Mouse (Mus musculus) gastrocnemius, postnatal 36 days (tissue): ENCODE results near the gene Camta1. TPM values are rescaled to one million over a fixed set of nuclear protein-coding genes. Genes with fewer than 3 reads are reported as not detected.

Source experiments
- DNase-seq, 2 experiments: peaks; one replicate each; pipeline ENCODE4 v3.0.0; 2022
- intact Hi-C: fragments of 180-260 bp; cut with DNase I; formaldehyde crosslinking; loops from one replicate; pipeline ENCODE4 v1.15.1; 2025
- total RNA-seq, 2 experiments: library from RNA; stranded (reverse); gene quantifications; 2 replicates each; pipeline ENCODE4 v1.2.3; 2021

Camta1 gene
- total RNA-seq, 2 experiments from 2014 or later = 93.4 to 109 TPM

- intact Hi-C loops = no loop called here
- DNase-seq = no peak
Observed at GRCm38 (mm10) chr4:151310056-151310685, 551.5 kb downstream of the Camta1 start.

GRCm38 (mm10) chr4:151306890-151307289, 554.8 kb downstream of the Camta1 start:
- no peak for DNase-seq
- intact Hi-C loops = no loop called here

- DNase-seq = no peak
- intact Hi-C loops = no loop called here
Observed at GRCm38 (mm10) chr4:151306311-151306765, 555.3 kb downstream of the Camta1 start.

GRCm38 (mm10) chr4:151305761-151306160, 555.9 kb downstream of the Camta1 start:
- intact Hi-C loops = no loop called here
- no peak for DNase-seq

DNA sequence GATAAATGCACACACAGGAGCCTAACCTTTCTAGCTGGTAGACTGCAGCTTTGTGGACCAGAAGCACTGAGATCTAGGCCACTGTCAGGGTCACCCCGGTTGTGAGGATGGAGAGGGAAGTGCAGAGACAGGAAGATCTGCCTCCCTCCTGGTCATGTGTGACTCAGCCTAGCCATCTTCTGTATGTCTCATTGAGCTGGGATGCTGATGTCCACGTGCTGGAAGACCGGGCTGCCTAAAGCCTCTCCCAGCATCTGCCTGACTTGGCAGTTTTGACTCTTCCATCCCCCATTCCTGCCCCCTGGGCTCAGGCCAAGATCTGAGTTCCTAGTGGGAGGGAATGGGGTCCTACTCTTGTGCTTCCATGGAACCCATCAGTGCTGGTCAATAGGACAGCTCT, 557.7 kb downstream of the Camta1 start:
- intact Hi-C loops = no loop called here
- no peak for DNase-seq

- DNase-seq = no peak
- intact Hi-C loops = no loop called here
Observed at GRCm38 (mm10) chr4:151303436-151303835, 558.2 kb downstream of the Camta1 start.

GRCm38 (mm10) chr4:151302195-151303126, 559.2 kb downstream of the Camta1 start:
- DNase-seq = no peak
- intact Hi-C loops = no loop called here

GRCm38 (mm10) chr4:151301337-151301736, 560.3 kb downstream of the Camta1 start:
- DNase-seq = no peak
- intact Hi-C loops = no loop called here

- DNase-seq = no peak
- intact Hi-C loops = no loop called here
Observed at GRCm38 (mm10) chr4:151300706-151301105, 561.0 kb downstream of the Camta1 start.

- DNase-seq = no peak
- intact Hi-C loops = no loop called here
Observed at GRCm38 (mm10) chr4:151295515-151296203, 566.0 kb downstream of the Camta1 start.

DNA sequence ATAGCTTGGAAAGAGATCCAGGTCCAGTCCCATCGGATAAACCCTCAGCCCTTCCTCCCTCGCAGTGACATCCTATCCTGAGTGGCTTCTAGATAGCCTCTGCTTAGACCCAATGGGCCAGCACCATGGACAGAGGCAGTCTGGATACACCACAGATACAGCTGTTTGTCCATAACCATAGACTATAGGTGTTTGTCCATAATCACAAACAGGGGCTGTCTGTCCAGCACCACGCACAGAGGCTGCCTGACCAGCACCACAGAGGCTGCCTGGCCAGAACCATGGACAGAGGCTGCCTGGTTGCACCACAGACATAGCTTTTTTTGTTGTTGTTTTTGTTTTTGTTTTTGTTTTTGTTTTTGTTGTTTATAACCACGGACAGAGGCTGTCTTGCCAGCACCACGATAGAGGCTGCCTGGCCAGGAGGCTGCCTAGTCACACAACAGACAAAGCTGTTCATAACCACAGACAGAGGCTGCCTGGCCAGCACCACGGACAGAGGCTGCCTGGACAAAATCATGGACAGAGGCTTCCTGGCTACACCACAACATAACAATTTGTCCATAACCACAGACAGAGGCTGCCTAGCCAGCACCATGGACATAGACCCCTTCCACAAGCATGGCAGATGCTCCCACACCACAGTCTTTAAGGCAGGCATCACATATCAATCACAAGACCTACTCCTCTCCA, 572.6 kb downstream of the Camta1 start:
- no peak for DNase-seq
- intact Hi-C loops = no loop called here

DNA sequence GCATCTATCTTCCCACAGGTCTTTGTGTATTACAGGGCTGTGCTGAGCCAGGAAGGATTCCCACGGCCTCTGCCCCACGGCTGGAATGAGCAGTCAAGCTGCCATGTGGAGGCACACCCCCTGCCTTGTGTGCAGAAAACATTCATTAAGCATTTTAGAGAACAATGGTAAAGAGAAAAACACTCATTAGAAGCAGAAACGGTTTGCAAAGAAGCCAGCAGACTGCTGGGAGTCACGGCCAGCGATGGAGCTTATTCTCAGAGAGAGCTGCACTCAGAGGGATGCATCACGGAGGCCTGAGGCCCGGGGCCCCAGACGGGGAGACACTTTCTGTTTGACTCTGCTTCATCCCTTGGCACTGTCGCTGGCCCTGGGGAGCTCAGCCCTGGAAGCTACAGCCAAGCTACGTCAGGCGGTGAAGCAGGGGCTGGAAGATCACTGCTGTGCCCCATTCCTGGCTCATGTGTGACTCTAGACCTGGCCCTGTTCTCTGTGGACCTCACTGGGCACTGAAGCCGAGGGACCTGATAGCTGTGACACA, 575.7 kb downstream of the Camta1 start:
- intact Hi-C loops = loop anchor here (2.0 kb wide), 1 partner anchor 129 kb away; no protein-coding TSS in a partner anchor

DNA sequence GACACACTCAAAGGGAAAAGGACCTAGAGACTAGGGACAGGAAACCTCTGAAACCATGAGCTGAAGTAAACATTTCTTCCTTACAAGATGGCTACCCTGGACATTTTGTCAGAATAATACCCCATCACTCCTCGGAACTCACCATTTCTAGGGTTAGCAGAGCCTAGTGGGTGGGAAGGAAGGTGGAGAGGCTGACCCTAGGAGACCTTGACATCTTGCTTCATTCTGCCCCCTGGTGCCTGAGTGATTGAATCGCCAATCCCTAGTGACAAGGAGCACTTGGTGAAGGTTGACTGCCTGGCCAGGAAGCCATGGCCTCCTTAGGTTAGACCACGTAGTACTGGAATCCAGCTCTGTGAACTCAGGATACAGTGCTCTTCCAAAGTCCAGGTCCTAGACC, 576.2 kb downstream of the Camta1 start:
- no peak for DNase-seq
- intact Hi-C loops = no loop called here

More for the DNA sequence above, 575.7 kb downstream of the Camta1 start:
- no peak for DNase-seq

GRCm38 (mm10) chr4:151283092-151283741, 578.5 kb downstream of the Camta1 start:
- intact Hi-C loops = no loop called here
- DNase-seq = peak; percentile 24 to 28

DNA sequence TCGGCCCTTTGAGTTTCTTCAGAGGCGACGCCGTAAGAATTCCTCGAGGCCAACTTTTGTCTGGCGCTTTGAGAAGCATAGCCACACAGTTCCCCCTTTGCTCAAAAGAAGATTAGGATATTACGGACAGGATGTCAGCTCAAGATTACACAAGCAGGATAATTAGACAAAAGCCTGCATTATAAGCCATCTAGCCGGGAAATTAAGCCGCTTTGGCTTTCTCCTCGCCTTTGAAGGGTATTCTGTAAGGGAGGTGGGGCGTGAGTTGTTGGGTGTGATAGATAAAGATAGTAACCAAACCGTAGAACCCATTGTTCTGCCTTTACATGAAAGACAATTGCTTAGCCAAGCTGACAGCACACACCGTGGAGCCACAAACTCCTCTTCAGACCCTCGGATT, 579.6 kb downstream of the Camta1 start:
- intact Hi-C loops = no loop called here
- DNase-seq = no peak

DNA sequence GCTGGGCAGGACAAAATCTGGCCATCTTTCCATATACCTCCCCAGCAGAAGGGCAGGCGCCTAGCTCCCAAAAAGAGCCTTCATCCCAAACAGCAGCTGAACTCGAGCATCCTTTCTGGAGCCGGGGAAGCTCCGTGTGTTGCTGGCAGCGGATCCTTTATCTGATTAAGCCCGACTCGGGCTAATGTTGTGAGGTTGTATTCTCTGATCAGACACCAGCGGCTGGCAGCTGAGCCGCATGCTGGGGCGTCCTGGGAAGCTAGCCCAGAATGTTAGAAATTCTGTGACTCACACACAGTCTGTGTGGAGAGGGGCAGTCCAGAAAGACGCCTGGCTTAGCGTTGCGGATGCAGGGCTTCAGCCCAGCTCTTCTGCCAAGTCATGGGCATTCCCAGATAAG, 586.4 kb downstream of the Camta1 start:
- intact Hi-C loops = no loop called here
- no peak for DNase-seq

DNA sequence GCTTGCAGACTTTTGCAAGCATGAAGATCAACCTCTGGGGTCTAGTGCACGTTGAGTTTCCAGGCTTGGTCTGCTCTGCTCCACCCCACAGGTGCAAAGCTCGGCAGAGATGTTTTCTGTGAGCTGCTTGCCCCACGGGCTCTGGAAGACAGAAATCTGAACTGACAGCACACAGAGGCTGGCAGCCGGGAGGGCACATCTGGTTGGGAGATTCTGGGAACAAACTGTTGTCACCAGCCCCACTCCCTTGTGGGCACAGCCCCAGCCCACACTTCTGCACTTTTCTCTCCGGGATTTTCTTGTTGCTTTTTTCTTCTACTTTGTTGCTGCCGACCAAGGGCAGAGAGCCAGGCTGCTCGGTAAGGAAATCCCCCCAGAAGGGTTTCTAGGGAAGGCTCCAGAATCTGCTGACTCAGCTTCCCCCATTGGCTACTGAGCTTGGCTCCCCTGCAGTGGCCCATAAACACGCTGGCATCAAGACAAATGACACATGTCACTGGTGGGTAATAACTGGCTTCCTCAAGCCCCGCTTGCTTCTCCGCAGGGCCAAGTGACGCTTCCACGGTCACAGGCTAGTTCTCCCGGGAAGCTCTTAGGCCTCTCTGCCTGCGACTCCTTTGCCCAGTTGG, 597.8 kb downstream of the Camta1 start:
- intact Hi-C loops = no loop called here
- DNase-seq = no peak

DNA sequence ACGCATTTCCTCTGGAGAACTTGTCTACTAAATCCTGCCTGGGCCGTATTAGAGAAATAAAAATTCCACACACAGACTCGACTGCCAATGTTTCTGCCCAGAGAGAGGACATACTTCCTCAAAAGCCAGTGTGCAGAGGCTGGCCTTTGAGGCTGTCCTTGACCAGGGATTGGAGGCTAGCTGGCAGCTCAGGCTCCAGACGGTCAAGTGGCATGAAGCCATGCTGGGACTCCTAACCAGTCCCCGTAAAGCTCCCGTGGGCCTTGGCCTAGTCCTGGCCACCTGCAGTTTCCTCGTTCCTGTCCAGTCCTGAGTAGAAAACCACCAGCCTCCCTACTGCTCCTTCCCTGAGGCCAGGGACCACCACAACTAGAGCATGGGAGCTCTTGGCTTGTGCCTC, 598.6 kb downstream of the Camta1 start:
- intact Hi-C loops = no loop called here
- no peak for DNase-seq

- intact Hi-C loops = no loop called here
Observed at GRCm38 (mm10) chr4:151256622-151257021, 605.1 kb downstream of the Camta1 start.

More at GRCm38 (mm10) chr4:151256622-151257021, 605.1 kb downstream of the Camta1 start:
- DNase-seq = no peak
